Mouse (Mus musculus): ENCODE data around the gene Spaca4. TPM values are rescaled to one million over a fixed set of nuclear protein-coding genes. Genes with fewer than 3 reads are reported as not detected.

The Spaca4 gene
- polyA plus RNA-seq, 1 experiment from 2014 or later = 0.50 TPM

- Histone ChIP-seq H3K36me3 (replicated peaks) (peaks cover 31% of the 10 kb centered on the region), H3K27ac (peak overlapping the region; percentile 90), H3K4me3 (peak overlapping the region; percentile 82), H3K9me3 (no peaks in the 10 kb centered on the region), H3K4me1 (peaks cover 77% of the 10 kb centered on the region), H3K27me3 (ENCODE audit: poor library complexity, severe bottlenecking) (no peaks in the 10 kb centered on the region)
- DNase-seq (ENCODE audit: extremely low spot score, low spot score) = peak; percentile 89
- WGBS = under 1% methylated on average over 27 of the region's 27 CpGs
Measured at GRCm38 (mm10) chr7:45707375-45707967, 18.1 kb downstream of the Spaca4 start.

- Histone ChIP-seq H3K36me3 (replicated peaks) (peaks cover 24% of the 10 kb centered on the region), H3K9me3 (no peaks in the 10 kb centered on the region), H3K27me3 (ENCODE audit: poor library complexity, severe bottlenecking) (no peaks in the 10 kb centered on the region), H3K27ac (peak overlapping the region; percentile 90), H3K4me3 (peak overlapping the region; percentile 82), H3K4me1 (peaks cover 74% of the 10 kb centered on the region)
- WGBS = 2% methylated on average over 44 of the region's 45 CpGs
- peak; percentile 86 for DNase-seq (ENCODE audit: extremely low spot score, low spot score)
Measured at GRCm38 (mm10) chr7:45706721-45707241, 18.8 kb downstream of the Spaca4 start.

- Histone ChIP-seq H3K36me3 (replicated peaks) (peaks cover 15% of the 10 kb centered on the region), H3K4me1 (peaks cover 79% of the 10 kb centered on the region), H3K27me3 (ENCODE audit: poor library complexity, severe bottlenecking) (peaks cover 4% of the 10 kb centered on the region), H3K4me3 (peak overlapping the region; percentile 82), H3K27ac (peak overlapping the region; percentile 90), H3K9me3 (no peaks in the 10 kb centered on the region)
- DNase-seq (ENCODE audit: extremely low spot score, low spot score) = peak; percentile 63
- 0% methylated on average over 7 of the region's 7 CpGs for WGBS
Measured at GRCm38 (mm10) chr7:45705873-45706281, 19.7 kb downstream of the Spaca4 start.

- Histone ChIP-seq H3K9me3 (no peaks in the 10 kb centered on the region), H3K4me1 (peaks cover 83% of the 10 kb centered on the region), H3K27me3 (ENCODE audit: poor library complexity, severe bottlenecking) (peaks cover 9% of the 10 kb centered on the region), H3K36me3 (replicated peaks) (peaks cover 11% of the 10 kb centered on the region), H3K4me3 (peak overlapping the region; percentile 82), H3K27ac (peak overlapping the region; percentile 90)
- DNase-seq (ENCODE audit: extremely low spot score, low spot score) = no peak
- WGBS = under 1% methylated on average over 21 of the region's 21 CpGs
Measured at GRCm38 (mm10) chr7:45705443-45705864, 20.2 kb downstream of the Spaca4 start.

- Histone ChIP-seq H3K36me3 (replicated peaks) (peaks cover 5% of the 10 kb centered on the region), H3K4me3 (peak within 1 kb of the TSS; percentile 82), H3K9me3 (no peaks in the 10 kb centered on the region), H3K27me3 (ENCODE audit: poor library complexity, severe bottlenecking) (peaks cover 14% of the 10 kb centered on the region), H3K27ac (peak within 1 kb of the TSS; percentile 90), H3K4me1 (peaks cover 87% of the 10 kb centered on the region)
- peak; percentile 99 for DNase-seq (ENCODE audit: extremely low spot score, low spot score)
- 0% methylated on average over 36 of the region's 36 CpGs for WGBS
Measured at GRCm38 (mm10) chr7:45704730-45705442, 20.7 kb downstream of the Spaca4 start, which contains the start of gene Dbp. TSS of gene Dbp (plus strand) at chr7:45705088.

- 1% methylated on average over 13 of the region's 13 CpGs for WGBS
- no peaks in the 10 kb centered on the region for H3K9me3 ChIP-seq
- peak; percentile 74 for DNase-seq (ENCODE audit: extremely low spot score, low spot score)
- H3K4me1 ChIP-seq = peaks cover 85% of the 10 kb centered on the region
- H3K27ac ChIP-seq = peak overlapping the region; percentile 90
- H3K4me3 ChIP-seq = peak overlapping the region; percentile 82
- H3K27me3 ChIP-seq (ENCODE audit: poor library complexity, severe bottlenecking) = peaks cover 22% of the 10 kb centered on the region
- no peaks in the 10 kb centered on the region for H3K36me3 ChIP-seq (replicated peaks)
Measured at GRCm38 (mm10) chr7:45704046-45704559, 21.5 kb downstream of the Spaca4 start.

GRCm38 (mm10) chr7:45703521-45704033 lies 22.0 kb downstream of the Spaca4 start:
- peak; percentile 53 for DNase-seq (ENCODE audit: extremely low spot score, low spot score)
- peak overlapping the region; percentile 82 for H3K4me3 ChIP-seq
- no peaks in the 10 kb centered on the region for H3K9me3 ChIP-seq
- 50% methylated on average over 12 of the region's 12 CpGs for WGBS
- no peaks in the 10 kb centered on the region for H3K36me3 ChIP-seq (replicated peaks)
- H3K4me1 ChIP-seq = peaks cover 80% of the 10 kb centered on the region
- H3K27me3 ChIP-seq (ENCODE audit: poor library complexity, severe bottlenecking) = peaks cover 27% of the 10 kb centered on the region
- H3K27ac ChIP-seq = peak overlapping the region; percentile 90

GRCm38 (mm10) chr7:45702809-45703520 lies 22.6 kb downstream of the Spaca4 start:
- Histone ChIP-seq H3K9me3 (no peaks in the 10 kb centered on the region), H3K27me3 (ENCODE audit: poor library complexity, severe bottlenecking) (peaks cover 34% of the 10 kb centered on the region), H3K27ac (peak overlapping the region; percentile 90; the same call in 1 of the 2 replicates), H3K4me1 (peaks cover 74% of the 10 kb centered on the region), H3K4me3 (peak overlapping the region; percentile 82; the same call in 1 of the 2 replicates), H3K36me3 (replicated peaks) (no peaks in the 10 kb centered on the region)
- 93% methylated on average over 17 of the region's 17 CpGs for WGBS
- no peak for DNase-seq (ENCODE audit: extremely low spot score, low spot score)

GRCm38 (mm10) chr7:45702316-45702715 lies 23.3 kb downstream of the Spaca4 start:
- Histone ChIP-seq H3K9me3 (no peaks in the 10 kb centered on the region), H3K36me3 (replicated peaks) (no peaks in the 10 kb centered on the region), H3K27ac (no peak overlapping the region), H3K4me3 (no peak overlapping the region), H3K4me1 (peaks cover 67% of the 10 kb centered on the region), H3K27me3 (ENCODE audit: poor library complexity, severe bottlenecking) (peaks cover 36% of the 10 kb centered on the region)
- no peak for DNase-seq (ENCODE audit: extremely low spot score, low spot score)
- 93% methylated on average over 11 of the region's 11 CpGs for WGBS

GRCm38 (mm10) chr7:45701607-45702006 lies 24.0 kb downstream of the Spaca4 start:
- Histone ChIP-seq H3K4me1 (peaks cover 60% of the 10 kb centered on the region), H3K27ac (no peak overlapping the region), H3K36me3 (replicated peaks) (no peaks in the 10 kb centered on the region), H3K27me3 (ENCODE audit: poor library complexity, severe bottlenecking) (peaks cover 36% of the 10 kb centered on the region), H3K9me3 (no peaks in the 10 kb centered on the region), H3K4me3 (0 out of 2 replicates have a peak overlapping the region, but pooled peaks have one; percentile 58)
- WGBS = 81% methylated on average over 11 of the region's 11 CpGs
- DNase-seq (ENCODE audit: extremely low spot score, low spot score) = no peak

- peak overlapping the region; percentile 36; the same call in 1 of the 2 replicates for H3K27ac ChIP-seq
- H3K27me3 ChIP-seq (ENCODE audit: poor library complexity, severe bottlenecking) = peaks cover 36% of the 10 kb centered on the region
- H3K4me3 ChIP-seq = peak overlapping the region; percentile 58
- 27% methylated on average over 11 of the region's 11 CpGs for WGBS
- H3K36me3 ChIP-seq (replicated peaks) = no peaks in the 10 kb centered on the region
- H3K9me3 ChIP-seq = no peaks in the 10 kb centered on the region
- DNase-seq (ENCODE audit: extremely low spot score, low spot score) = no peak
- peaks cover 55% of the 10 kb centered on the region for H3K4me1 ChIP-seq
Measured at GRCm38 (mm10) chr7:45701072-45701471, 24.5 kb downstream of the Spaca4 start.

All from forebrain, embryonic 10.5 days (tissue).